Mouse (Mus musculus): Measurements from ENCODE around the gene Mum1. TPM values are rescaled to one million over a fixed set of nuclear protein-coding genes. Genes with fewer than 3 reads are reported as not detected.

Gene Mum1
- polyA plus RNA-seq, 1 experiment from 2014 or later: 74.8 TPM

GRCm38 (mm10) chr10:80254331-80255297, 28.4 kb downstream of the Mum1 start:
- no peak overlapping the region for H3K9ac ChIP-seq
- peaks cover 27% of the 10 kb centered on the region for H3K4me1 ChIP-seq
- H3K27ac ChIP-seq: no peak overlapping the region
- ATAC-seq (replicated peaks; ENCODE audit: low FRiP score): no peak
- H3K27me3 ChIP-seq: no peaks in the 10 kb centered on the region
- 93% methylated on average over 26 of the region's 26 CpGs for WGBS
- H3K36me3 ChIP-seq: peaks cover 68% of the 10 kb centered on the region
- H3K9me3 ChIP-seq (replicated peaks): no peaks in the 10 kb centered on the region
- no peak overlapping the region for H3K4me3 ChIP-seq (replicated peaks)
- no peak overlapping the region for H3K4me2 ChIP-seq

- Histone ChIP-seq H3K27ac (no peak overlapping the region), H3K36me3 (peaks cover 68% of the 10 kb centered on the region), H3K4me3 (replicated peaks) (no peak overlapping the region), H3K27me3 (no peaks in the 10 kb centered on the region), H3K9me3 (replicated peaks) (no peaks in the 10 kb centered on the region), H3K9ac (no peak overlapping the region), H3K4me1 (peaks cover 25% of the 10 kb centered on the region), H3K4me2 (no peak overlapping the region)
- WGBS: 86% methylated on average over 5 of the region's 5 CpGs
- no peak for ATAC-seq (replicated peaks; ENCODE audit: low FRiP score)
Observed at GRCm38 (mm10) chr10:80255881-80256535, 29.8 kb downstream of the Mum1 start.

GRCm38 (mm10) chr10:80257936-80258335, 31.7 kb downstream of the Mum1 start:
- no peak overlapping the region for H3K9ac ChIP-seq
- H3K4me2 ChIP-seq: no peak overlapping the region
- no peak overlapping the region for H3K27ac ChIP-seq
- H3K4me3 ChIP-seq (replicated peaks): no peak overlapping the region
- no peak for ATAC-seq (replicated peaks; ENCODE audit: low FRiP score)
- H3K9me3 ChIP-seq (replicated peaks): no peaks in the 10 kb centered on the region
- no peaks in the 10 kb centered on the region for H3K27me3 ChIP-seq
- H3K4me1 ChIP-seq: peaks cover 39% of the 10 kb centered on the region
- H3K36me3 ChIP-seq: peaks cover 61% of the 10 kb centered on the region
- WGBS: 85% methylated on average over 2 of the region's 2 CpGs

- peak overlapping the region; percentile 63; the same call in 1 of the 2 replicates for H3K9ac ChIP-seq
Observed at GRCm38 (mm10) chr10:80258752-80259462, 32.7 kb downstream of the Mum1 start.

GRCm38 (mm10) chr10:80259463-80259805, 33.2 kb downstream of the Mum1 start:
- peak overlapping the region; percentile 99 for H3K27ac ChIP-seq
- H3K4me2 ChIP-seq: peak overlapping the region; percentile 96
- peak overlapping the region; percentile 63 for H3K9ac ChIP-seq
- no peak for ATAC-seq (replicated peaks; ENCODE audit: low FRiP score)
- 71% methylated on average over 6 of the region's 6 CpGs for WGBS
- H3K9me3 ChIP-seq (replicated peaks): no peaks in the 10 kb centered on the region
- H3K27me3 ChIP-seq: no peaks in the 10 kb centered on the region
- peaks cover 41% of the 10 kb centered on the region for H3K4me1 ChIP-seq
- H3K36me3 ChIP-seq: peaks cover 46% of the 10 kb centered on the region
- H3K4me3 ChIP-seq (replicated peaks): peak overlapping the region; percentile 55

More at GRCm38 (mm10) chr10:80258752-80259462, 32.7 kb downstream of the Mum1 start:
- peak overlapping the region; percentile 55; the same call in 1 of the 2 replicates for H3K4me3 ChIP-seq (replicated peaks)
- peaks cover 41% of the 10 kb centered on the region for H3K4me1 ChIP-seq
- ATAC-seq (replicated peaks; ENCODE audit: low FRiP score): no peak
- H3K27me3 ChIP-seq: no peaks in the 10 kb centered on the region
- WGBS: 86% methylated on average over 14 of the region's 14 CpGs
- no peaks in the 10 kb centered on the region for H3K9me3 ChIP-seq (replicated peaks)
- peak overlapping the region; percentile 99; the same call in 1 of the 2 replicates for H3K27ac ChIP-seq
- peak overlapping the region; percentile 96 for H3K4me2 ChIP-seq
- peaks cover 52% of the 10 kb centered on the region for H3K36me3 ChIP-seq

GRCm38 (mm10) chr10:80259861-80260641, 33.8 kb downstream of the Mum1 start:
- 6% methylated on average over 19 of the region's 19 CpGs for WGBS
- H3K27me3 ChIP-seq: no peaks in the 10 kb centered on the region
- peak overlapping the region; percentile 99 for H3K27ac ChIP-seq
- no peak for ATAC-seq (replicated peaks; ENCODE audit: low FRiP score)
- H3K4me1 ChIP-seq: peaks cover 41% of the 10 kb centered on the region
- no peaks in the 10 kb centered on the region for H3K9me3 ChIP-seq (replicated peaks)
- peak overlapping the region; percentile 55 for H3K4me3 ChIP-seq (replicated peaks)
- peak overlapping the region; percentile 63 for H3K9ac ChIP-seq
- peaks cover 40% of the 10 kb centered on the region for H3K36me3 ChIP-seq
- peak overlapping the region; percentile 96 for H3K4me2 ChIP-seq

GRCm38 (mm10) chr10:80260642-80261584, 34.7 kb downstream of the Mum1 start, which contains the start of the genes Gamt and Dazap1:
Gamt (minus strand) TSS chr10:80261012.
Dazap1 (plus strand) TSS chr10:80261486.
- under 1% methylated on average over 49 of the region's 49 CpGs for WGBS
- H3K27me3 ChIP-seq: no peaks in the 10 kb centered on the region
- H3K9ac ChIP-seq: peak within 1 kb of the TSS; percentile 63

GRCm38 (mm10) chr10:80261585-80261968, 35.3 kb downstream of the Mum1 start:
- WGBS: under 1% methylated on average over 14 of the region's 14 CpGs

More at GRCm38 (mm10) chr10:80260642-80261584, 34.7 kb downstream of the Mum1 start, which contains the start of the genes Gamt and Dazap1:
- peaks cover 32% of the 10 kb centered on the region for H3K36me3 ChIP-seq
- no peaks in the 10 kb centered on the region for H3K9me3 ChIP-seq (replicated peaks)
- peak; percentile 92 for ATAC-seq (replicated peaks; ENCODE audit: low FRiP score)
- peak within 1 kb of the TSS; percentile 55 for H3K4me3 ChIP-seq (replicated peaks)
- H3K4me2 ChIP-seq: peak within 1 kb of the TSS; percentile 96
- peak within 1 kb of the TSS; percentile 99 for H3K27ac ChIP-seq
- H3K4me1 ChIP-seq: peaks cover 46% of the 10 kb centered on the region

GRCm38 (mm10) chr10:80262169-80262568, 35.9 kb downstream of the Mum1 start:
- peak overlapping the region; percentile 48 for H3K9ac ChIP-seq
- H3K4me1 ChIP-seq: peaks cover 58% of the 10 kb centered on the region
- peak overlapping the region; percentile 55 for H3K4me3 ChIP-seq (replicated peaks)
- no peaks in the 10 kb centered on the region for H3K27me3 ChIP-seq
- H3K27ac ChIP-seq: peak overlapping the region; percentile 99
- 75% methylated on average over 12 of the region's 12 CpGs for WGBS
- peaks cover 22% of the 10 kb centered on the region for H3K36me3 ChIP-seq
- peak overlapping the region; percentile 96 for H3K4me2 ChIP-seq
- no peak for ATAC-seq (replicated peaks; ENCODE audit: low FRiP score)
- no peaks in the 10 kb centered on the region for H3K9me3 ChIP-seq (replicated peaks)

More at GRCm38 (mm10) chr10:80261585-80261968, 35.3 kb downstream of the Mum1 start:
- Histone ChIP-seq H3K36me3 (peaks cover 25% of the 10 kb centered on the region), H3K27me3 (no peaks in the 10 kb centered on the region), H3K27ac (peak overlapping the region; percentile 99), H3K9ac (peak overlapping the region; percentile 48), H3K9me3 (replicated peaks) (no peaks in the 10 kb centered on the region), H3K4me1 (peaks cover 53% of the 10 kb centered on the region), H3K4me2 (peak overlapping the region; percentile 96), H3K4me3 (replicated peaks) (peak overlapping the region; percentile 55)
- peak; percentile 72 for ATAC-seq (replicated peaks; ENCODE audit: low FRiP score)

GRCm38 (mm10) chr10:80262776-80263365, 36.6 kb downstream of the Mum1 start:
- ATAC-seq (replicated peaks; ENCODE audit: low FRiP score): no peak
- WGBS: 90% methylated on average over 10 of the region's 10 CpGs
- Histone ChIP-seq H3K9me3 (replicated peaks) (no peaks in the 10 kb centered on the region), H3K36me3 (peaks cover 23% of the 10 kb centered on the region), H3K27ac (no peak overlapping the region), H3K4me3 (replicated peaks) (no peak overlapping the region), H3K9ac (no peak overlapping the region), H3K27me3 (no peaks in the 10 kb centered on the region), H3K4me1 (peaks cover 65% of the 10 kb centered on the region), H3K4me2 (no peak overlapping the region)

Measured in kidney, embryonic 15.5 days (tissue).